Mouse (Mus musculus): Measurements from ENCODE around the gene Cabp2. TPM values are rescaled to one million over a fixed set of nuclear protein-coding genes. Genes with fewer than 3 reads are reported as not detected.
"Not testable (repeated sequence)": the region's sequence is repeated elsewhere in the genome, so short reads cannot be mapped to it uniquely, and the experiment has no call there.

The Cabp2 gene
- total RNA-seq (2021) = not detected
- long read RNA-seq, experiment 1 = 0 reads
- long read RNA-seq, experiment 2, partial matches to known transcripts = 0 of 1 reads
- long read RNA-seq, experiment 2, other reads (novel, unspliced or antisense) = 0 of 1 reads

- no peak for DNase-seq
Observed at GRCm38 (mm10) chr19:4081394-4081793, at the start of gene Cabp2. Gene Cabp2 (plus strand): TSS chr19:4081578.

DNA sequence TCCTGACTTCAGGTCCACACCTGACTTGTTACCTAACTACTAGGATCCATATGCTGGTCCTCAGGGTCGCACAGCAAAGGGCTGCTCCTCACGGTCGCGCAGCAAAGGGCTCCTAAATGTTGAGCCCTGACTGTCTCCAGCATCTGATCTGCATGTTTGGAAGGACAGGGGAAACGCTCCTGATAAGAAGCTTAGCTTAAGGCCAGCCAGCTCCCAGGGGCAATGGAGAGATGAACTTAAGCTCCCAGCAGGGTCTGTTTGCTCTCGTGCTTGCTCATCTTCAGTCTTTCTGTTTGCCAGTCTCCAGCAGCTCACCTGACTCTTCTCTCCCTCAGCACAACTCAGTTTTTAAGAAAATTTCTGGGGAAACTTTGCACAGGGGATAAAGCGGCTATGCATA, 48.7 kb upstream of the Cabp2 start:
- no peak for DNase-seq

- DNase-seq = no peak
Observed at GRCm38 (mm10) chr19:4033298-4033697, 48.1 kb upstream of the Cabp2 start.

GRCm38 (mm10) chr19:4033742-4034141, 47.6 kb upstream of the Cabp2 start:
- no peak for DNase-seq

DNA sequence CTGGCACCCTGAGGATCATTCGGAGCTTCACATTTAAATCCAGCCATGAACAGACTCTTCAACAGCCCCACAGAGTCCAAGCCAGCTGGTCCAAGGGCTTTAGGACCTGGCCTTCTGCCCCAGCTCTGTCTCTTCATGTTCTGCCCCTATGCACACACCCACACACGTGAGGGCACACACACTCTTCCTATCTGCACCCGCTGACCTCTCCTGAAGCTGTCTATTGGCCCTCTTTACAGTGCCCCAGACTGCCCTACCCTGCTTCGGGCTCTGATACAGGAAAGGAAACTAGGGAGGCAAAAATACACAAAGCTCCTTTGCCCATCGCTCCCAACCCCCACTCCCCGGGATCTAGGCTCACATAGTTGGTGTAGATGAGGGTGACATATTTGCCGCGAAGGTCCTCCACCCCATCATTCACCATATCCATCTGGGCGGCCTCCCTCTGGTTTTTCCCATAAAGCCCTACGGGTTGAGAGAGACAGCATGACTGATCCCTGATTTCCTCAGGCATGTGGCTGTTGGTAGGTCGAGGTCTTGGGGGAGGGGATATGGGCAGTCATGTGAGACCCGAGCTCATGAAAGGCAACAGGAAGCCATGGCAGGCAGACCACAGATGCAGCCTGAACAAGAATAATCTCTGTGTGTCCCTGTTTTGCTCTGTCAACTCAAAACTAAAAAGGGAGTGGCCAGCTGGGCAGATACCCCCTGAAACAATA, 44.9 kb upstream of the Cabp2 start:
- DNase-seq = no peak

DNA sequence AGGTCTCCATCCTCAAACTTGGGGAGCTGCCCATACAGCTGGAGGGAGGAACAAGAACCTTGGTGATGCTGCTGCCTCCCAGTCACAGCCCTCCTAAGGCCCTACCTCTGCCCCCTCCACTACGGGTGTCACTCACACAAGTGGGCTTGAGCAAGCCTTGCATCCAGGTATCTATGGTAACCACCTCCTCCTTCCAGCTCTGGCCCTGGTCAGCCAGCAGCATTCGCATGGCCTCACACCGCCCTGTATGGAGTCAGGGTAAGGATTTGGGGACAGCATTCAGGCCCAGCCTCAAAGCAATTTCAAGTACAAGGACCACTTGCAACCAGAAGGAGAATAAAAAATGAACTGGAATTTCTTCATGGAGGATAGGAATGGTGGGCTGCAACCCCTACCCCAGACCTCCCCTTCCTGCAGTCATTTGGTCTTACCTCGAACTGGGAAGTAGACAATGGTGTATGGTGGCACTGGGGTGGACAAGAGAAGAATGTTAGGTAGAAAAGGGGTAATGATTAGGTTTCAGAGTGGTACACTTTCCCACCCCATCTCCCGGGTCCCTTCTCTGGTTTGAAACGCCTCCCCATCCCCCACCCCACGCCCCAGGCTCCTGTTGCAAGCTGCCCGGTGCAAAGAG, 44.1 kb upstream of the Cabp2 start:
- not testable (repeated sequence) for DNase-seq

DNA sequence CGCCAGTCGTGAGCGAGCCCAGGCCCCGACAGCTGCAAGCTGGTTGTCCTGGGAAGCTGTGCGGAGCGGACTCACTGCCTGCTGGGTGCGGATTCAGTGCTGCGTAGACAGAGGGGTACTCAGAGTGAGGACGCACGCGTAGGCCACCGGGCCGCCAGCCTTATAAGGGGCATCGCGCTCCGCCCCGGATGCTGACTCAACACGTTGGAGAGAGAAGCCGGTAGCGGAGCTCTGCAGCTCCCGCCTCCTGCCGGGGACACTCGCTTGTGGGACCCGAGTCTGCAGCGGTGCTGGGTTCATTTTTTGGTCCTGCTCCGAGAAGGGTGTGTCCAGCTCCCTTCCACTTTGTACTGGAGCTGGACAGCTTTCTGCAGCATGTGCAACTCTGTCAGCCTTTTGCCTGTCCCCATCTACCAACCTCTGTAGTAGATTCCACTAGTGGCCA, 43.6 kb upstream of the Cabp2 start, which contains the start of gene Gstp1:
Gene Gstp1, minus strand, starts transcription at position 198 of the 445 bp plus-strand sequence.
- peak; percentile 94 to 95 for DNase-seq

DNA sequence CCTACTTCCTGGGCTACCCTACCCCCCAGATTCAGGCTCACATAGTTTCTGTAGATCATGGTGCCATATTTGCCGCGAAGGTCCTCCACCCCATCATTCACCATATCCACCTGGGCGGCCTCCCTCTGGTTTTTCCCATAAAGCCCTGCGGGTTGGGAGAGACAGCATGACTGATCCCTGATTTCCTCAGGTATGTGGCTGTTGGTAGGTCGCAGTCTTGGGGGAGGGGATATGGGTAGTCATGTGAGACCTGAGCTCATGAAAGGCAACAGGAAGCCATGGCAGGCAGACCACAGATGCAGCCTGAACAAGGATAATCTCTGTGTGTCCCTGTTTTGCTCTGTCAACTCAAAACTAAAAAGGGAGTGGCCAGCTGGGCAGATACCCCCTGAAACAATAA, 40.4 kb upstream of the Cabp2 start:
- DNase-seq = not testable (repeated sequence)

- not testable (repeated sequence) for DNase-seq
Observed at GRCm38 (mm10) chr19:4041500-4041899, 39.9 kb upstream of the Cabp2 start.

DNA sequence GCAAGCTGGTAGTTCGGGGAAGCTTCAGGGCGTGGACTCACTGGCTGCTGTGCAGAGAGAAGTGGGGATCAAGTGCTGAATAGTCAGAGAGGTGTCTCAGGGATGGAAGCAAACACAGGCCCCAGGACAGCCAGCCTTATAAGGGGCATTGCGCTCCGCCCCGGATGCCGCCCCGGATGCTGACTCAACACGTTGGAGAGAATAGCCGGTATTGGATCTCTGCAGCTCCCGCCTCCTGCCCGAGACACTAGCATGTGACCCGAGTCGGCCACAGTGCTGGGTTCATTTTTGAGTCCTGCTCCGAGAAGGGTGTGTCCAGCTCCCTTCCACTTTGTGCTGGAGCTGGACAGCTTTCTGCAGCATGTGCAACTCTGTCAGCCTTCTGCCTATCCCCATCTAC, 39.3 kb upstream of the Cabp2 start:
- peak in 1 of 2 experiments; percentile 36 for DNase-seq

- not testable (repeated sequence) for DNase-seq
Observed at GRCm38 (mm10) chr19:4044109-4044508, 37.3 kb upstream of the Cabp2 start.

DNA sequence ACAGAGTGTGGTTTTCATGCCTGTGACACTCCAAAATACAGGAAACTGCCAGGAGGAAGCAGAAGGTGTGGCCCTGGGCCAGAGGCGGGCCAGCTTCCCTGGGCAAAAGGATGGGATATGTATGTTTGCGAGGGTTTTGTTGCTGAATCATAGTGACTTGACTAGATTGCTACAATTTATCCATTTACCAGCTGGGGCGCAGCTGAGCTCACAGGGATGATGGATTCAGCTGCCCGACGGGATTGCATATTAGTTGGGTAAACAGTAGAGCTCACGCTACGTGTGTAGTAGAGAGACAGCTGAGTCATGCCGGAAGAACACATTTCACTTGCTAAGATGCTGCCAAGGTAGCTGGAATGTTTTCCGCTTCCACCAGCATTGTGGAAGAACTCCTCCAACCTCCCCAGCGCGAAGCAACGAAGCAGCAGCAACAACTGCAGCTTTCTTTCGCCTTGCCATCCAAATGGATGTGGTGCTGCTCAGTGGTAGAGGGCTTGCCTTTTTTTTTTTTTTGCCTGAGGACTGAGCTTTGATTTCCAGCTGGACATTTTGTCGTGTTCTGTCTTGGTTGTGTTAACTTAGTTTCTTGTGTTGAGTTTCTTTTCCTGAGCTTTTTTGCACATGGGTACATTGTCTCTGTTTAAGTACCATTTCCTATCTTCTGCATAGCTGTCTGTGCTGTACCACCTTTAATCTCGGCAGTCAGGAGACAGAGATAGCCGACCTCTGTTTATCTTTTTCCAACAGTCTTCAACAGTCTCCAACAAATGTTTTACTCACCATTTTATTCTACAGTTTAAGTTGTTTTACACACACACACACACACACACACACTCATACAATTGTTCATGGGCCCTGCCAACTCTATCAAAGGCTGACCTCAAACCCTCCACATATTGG, 35.2 kb upstream of the Cabp2 start, which contains the start of gene Gstp2:
Gene Gstp2, minus strand, starts transcription at position 58 of the 900 bp plus-strand sequence.
- peak; percentile 80 to 86 for DNase-seq

DNA sequence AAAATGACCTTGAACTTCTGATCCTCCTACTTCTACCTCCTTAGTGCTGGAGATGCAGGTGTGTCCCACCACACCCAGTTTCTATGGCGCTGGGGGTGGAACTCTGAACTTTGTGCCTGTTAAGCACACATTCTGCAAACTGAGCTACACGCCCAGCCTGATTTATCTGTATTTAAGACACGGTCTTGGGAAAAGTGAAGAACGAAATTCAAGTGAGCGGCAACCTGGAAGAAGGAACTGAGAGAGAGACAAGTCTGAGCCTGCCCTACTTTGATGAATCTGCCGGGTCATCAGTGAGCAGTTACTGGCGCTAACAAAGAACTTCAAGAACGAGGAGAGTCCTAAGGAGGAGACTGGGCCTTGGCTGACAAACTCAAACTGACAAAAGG, 34.5 kb upstream of the Cabp2 start:
- DNase-seq = no peak

DNA sequence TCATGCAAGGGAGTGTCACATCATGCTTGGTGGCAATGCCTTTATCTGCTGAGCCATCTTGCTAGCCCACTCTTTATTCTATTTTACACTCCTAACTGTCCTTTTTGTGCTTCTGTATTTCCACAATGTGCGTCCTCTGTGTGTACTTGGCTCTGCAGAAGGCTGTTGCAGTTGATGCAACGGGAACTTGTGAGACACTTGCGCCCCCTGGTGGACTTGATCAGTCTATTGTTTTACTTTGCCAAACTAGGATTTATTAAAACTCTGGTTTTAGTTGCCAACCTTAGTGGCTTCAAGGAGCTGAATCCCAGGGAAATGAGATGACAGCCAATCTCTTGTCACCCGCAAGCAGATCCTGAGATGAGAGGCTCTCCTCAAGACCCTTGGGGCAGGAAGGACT, 33.5 kb upstream of the Cabp2 start:
- DNase-seq = peak; percentile 89 to 90

DNA sequence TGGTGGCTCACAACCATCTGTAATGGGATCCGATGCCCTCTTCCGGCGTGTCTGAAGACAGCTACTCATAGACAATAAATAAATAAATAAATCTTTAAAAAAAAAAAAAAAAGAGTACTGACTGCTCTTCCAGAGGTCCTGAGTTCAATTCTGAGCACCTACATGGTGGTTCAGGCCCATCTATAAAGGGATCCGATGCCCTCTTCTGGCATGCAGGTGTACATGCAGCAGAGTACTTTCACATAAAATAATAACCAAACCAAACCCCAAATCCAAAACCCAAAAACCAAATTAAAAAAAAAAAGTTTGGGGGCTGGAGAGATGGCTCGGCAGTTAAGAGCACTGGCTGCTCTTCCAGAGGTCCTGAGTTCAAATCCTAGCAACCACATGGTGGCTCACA, 32.3 kb upstream of the Cabp2 start:
- DNase-seq = not testable (repeated sequence)

DNA sequence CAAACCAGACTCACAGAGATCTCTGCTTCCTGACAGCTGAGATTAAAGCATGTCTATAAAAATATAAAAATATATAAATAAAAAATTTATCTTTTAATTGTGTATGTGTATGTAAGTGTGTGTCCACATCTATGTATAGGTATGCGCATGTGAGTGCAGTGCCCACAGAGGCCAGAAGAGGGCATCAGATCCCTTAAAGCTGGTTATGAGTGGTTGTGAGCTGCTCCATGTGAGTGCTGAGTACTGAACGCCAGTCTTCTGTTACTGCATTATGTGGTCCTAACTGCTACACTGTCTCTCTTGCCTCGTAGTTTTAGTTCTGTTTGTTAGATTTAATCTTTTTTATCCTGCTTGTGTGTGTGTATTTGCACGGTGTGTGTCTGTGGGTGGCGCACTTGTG, 30.4 kb upstream of the Cabp2 start:
- DNase-seq = no peak

DNA sequence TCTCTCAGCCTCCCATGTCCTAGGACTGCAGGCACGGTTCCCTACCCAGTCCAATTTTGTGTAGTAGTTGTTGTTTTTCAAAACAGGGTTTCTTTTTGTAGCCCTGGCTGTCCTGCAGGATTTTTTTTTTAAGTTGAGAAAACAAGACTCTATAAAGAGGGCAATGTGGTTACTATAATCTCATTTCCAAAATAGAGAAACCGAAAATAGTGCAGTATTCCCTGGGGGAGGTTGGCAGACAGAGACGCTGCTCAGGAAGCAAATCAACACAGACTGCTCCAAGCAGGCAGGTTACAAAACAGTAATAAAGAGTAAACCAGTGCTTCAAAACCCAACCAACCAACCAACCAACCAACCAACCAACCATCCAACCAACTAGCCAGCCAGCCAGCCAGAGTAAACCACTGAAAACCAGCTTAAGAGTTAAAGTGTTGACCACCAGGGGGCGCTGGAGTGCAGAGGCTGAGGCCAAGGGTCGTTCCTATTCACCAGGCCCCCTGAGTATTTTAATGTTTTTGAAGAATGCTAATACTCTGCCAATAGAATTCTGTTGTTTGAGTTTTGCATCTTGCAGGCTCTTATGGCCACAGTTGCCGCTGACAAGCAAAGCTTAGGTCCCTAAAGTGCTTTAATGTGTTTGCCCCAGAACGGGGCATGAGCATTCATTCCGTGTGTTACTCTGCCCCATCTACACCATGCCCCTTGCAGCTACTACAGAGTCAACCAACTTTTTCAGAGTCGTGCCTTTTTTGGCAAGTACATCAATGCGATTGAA, 29.4 kb upstream of the Cabp2 start:
- peak; percentile 71 to 77 for DNase-seq

GRCm38 (mm10) chr19:4052516-4053030, 28.8 kb upstream of the Cabp2 start:
- no peak for DNase-seq

DNA sequence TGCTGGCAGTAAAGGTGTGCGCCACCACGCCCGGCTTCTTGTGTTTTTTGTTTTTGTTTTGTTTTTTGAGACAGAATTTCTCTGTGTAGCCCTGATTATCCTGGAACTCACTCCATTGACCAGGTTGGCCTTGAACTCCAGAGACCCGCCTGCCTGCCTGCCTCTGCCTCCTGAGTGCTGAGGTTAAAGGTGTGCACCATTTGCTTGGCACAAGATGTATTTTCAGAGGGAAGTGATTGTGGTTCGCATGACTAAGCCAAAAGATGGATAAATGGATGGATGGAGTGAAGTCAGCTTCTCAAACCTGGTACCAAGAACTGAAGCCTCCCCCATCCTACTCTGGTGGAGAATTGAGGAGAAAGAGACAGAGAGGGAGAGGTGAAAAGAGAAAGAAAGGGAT, 26.8 kb upstream of the Cabp2 start:
- no peak for DNase-seq

- DNase-seq = no peak
Observed at GRCm38 (mm10) chr19:4055216-4055946, 26.0 kb upstream of the Cabp2 start.

Measured in adrenal gland, postnatal 36 days (tissue).